Mouse (Mus musculus) heart, postnatal 0 days (tissue): Measurements from ENCODE around the gene Olfr338. TPM values are rescaled to one million over a fixed set of nuclear protein-coding genes. Genes with fewer than 3 reads are reported as not detected.
"Not testable (repeated sequence)": the region's sequence is repeated elsewhere in the genome, so short reads cannot be mapped to it uniquely, and the experiment has no call there.

Experiments
- ATAC-seq: fragments of 200-750 bp; cut with Nextera tagmentation; 2 replicates; pipeline ENCODE4 v1.8.0; 2017; ENCODE audit warnings: low read depth, moderate number of reproducible peaks, moderate library complexity; ENCODE audit not compliant: insufficient read depth
- DNase-seq: peaks from one replicate; pipeline ENCODE4 v3.0.0-alpha.2; 2016; ENCODE audit warnings: low spot score
- H3K27ac ChIP-seq: fragments of 300-500 bp; sonication (generic); 2 replicates; pipeline ENCODE4 v1.5.1; 2014; ENCODE audit warnings: low read depth, mild to moderate bottlenecking
- H3K27me3 ChIP-seq: fragments of 300-500 bp; sonication (generic); 2 replicates; pipeline ENCODE4 v1.6.1; 2014; ENCODE audit warnings: low read length, mixed read lengths; ENCODE audit not compliant: control insufficient read depth, insufficient read depth
- H3K36me3 ChIP-seq: fragments of 300-500 bp; sonication (generic); replicated peaks from 2 replicates; pipeline ENCODE4 v1.6.1; 2014; ENCODE audit warnings: low read length, mixed read lengths; ENCODE audit not compliant: control insufficient read depth, insufficient read depth
- H3K4me1 ChIP-seq: fragments of 300-500 bp; sonication (generic); 2 replicates; pipeline ENCODE4 v1.6.1; 2014; ENCODE audit warnings: antibody characterized with exemption; ENCODE audit not compliant: control insufficient read depth, insufficient read depth
- H3K4me2 ChIP-seq: fragments of 300-500 bp; sonication (generic); 2 replicates; pipeline ENCODE4 v1.6.1; 2014; ENCODE audit warnings: low read depth, mild to moderate bottlenecking, low read length, moderate library complexity
- H3K4me3 ChIP-seq: fragments of 300-500 bp; sonication (generic); 2 replicates; pipeline ENCODE4 v1.5.1; 2014; ENCODE audit warnings: low read depth, low read length
- H3K9ac ChIP-seq: fragments of 300-500 bp; sonication (generic); replicated peaks from 2 replicates; pipeline ENCODE4 v1.6.1; 2014; ENCODE audit warnings: low read depth, low read length, mixed read lengths
- H3K9me3 ChIP-seq: fragments of 300-500 bp; sonication (generic); replicated peaks from 2 replicates; pipeline ENCODE4 v1.6.1; 2016; ENCODE audit warnings: low read length; ENCODE audit not compliant: control insufficient read depth
- CTCF ChIP-seq: IDR thresholded peaks from 2 replicates; pipeline ENCODE4 v1.5.1; 2016; ENCODE audit warnings: antibody characterized with exemption, control low read depth, low read depth
- EP300 ChIP-seq: IDR thresholded peaks from 2 replicates; pipeline ENCODE4 v1.6.1; 2016; ENCODE audit warnings: antibody characterized with exemption, low read depth
- WGBS: fragments of 180-500 bp; shearing (Covaris S2); extraction: QIAGEN DNeasy Blood & Tissue Kit; methylation state at CpG from one replicate; pipeline ENCODE4 v1.1.7; 2014; 5-methylcytosine and 5-hydroxymethylcytosine counted together
- polyA plus RNA-seq: library from polyadenylated mRNA; unstranded; fragments of >200 nt; fragmentation: Nextera tagmentation; extraction: Ambion mirVana; gene quantifications from 2 replicates; pipeline ENCODE4 v1.2.1, GENCODE M21; 2015
- total RNA-seq: library from RNA; depleted of rRNA; stranded (reverse); fragments of >200 nt; gene quantifications from 2 replicates; pipeline ENCODE4 v1.2.3, GENCODE M21; 2014; ENCODE audit warnings: low replicate concordance; rRNA removed

Gene Olfr338
- not detected in 2 replicates for total RNA-seq
- not detected in 2 replicates for polyA plus RNA-seq

- no peak within 1 kb of the TSS for H3K4me2 ChIP-seq
- no peaks in the 10 kb centered on the region for H3K9me3 ChIP-seq
- DNase-seq: no peak
- no peaks in the 10 kb centered on the region for H3K4me1 ChIP-seq
- no peak within 1 kb of the TSS for H3K4me3 ChIP-seq
- TF ChIP-seq EP300 (no peak), CTCF (no peak)
- no peak within 1 kb of the TSS for H3K27ac ChIP-seq
- H3K36me3 ChIP-seq: no peaks in the 10 kb centered on the region
- ATAC-seq: no peak
- H3K9ac ChIP-seq: no peak within 1 kb of the TSS
- no peaks in the 10 kb centered on the region for H3K27me3 ChIP-seq
These were observed at the start of gene Olfr338 for GRCm38 (mm10) chr2:36373219-36373618. TSS of gene Olfr338 (plus strand) at chr2:36373519.

- H3K27me3 ChIP-seq, ATAC-seq, DNase-seq, H3K4me2 ChIP-seq, H3K27ac ChIP-seq, H3K4me1 ChIP-seq, H3K4me3 ChIP-seq, H3K9ac ChIP-seq, H3K9me3 ChIP-seq, H3K36me3 ChIP-seq: not testable (repeated sequence)
- 72% methylated on average over 3 of the region's 3 CpGs for WGBS
These were observed 41.9 kb downstream of the Olfr338 start for GRCm38 (mm10) chr2:36415174-36415573.

- WGBS: 85% methylated on average over 7 of the region's 7 CpGs
These were observed 42.3 kb downstream of the Olfr338 start for GRCm38 (mm10) chr2:36415591-36415990.

GRCm38 (mm10) chr2:36418647-36419046 lies 45.3 kb downstream of the Olfr338 start, which contains the start of gene Olfr339:
TSS of gene Olfr339 (plus strand) at chr2:36418947.
- Histone ChIP-seq H3K27ac (no peak within 1 kb of the TSS), H3K9me3 (no peaks in the 10 kb centered on the region), H3K4me3 (no peak within 1 kb of the TSS), H3K9ac (no peak within 1 kb of the TSS), H3K4me2 (no peak within 1 kb of the TSS), H3K27me3 (no peaks in the 10 kb centered on the region), H3K4me1 (no peaks in the 10 kb centered on the region), H3K36me3 (no peaks in the 10 kb centered on the region)
- ATAC-seq (no peak), DNase-seq (no peak)
- 62% methylated on average over 3 of the region's 3 CpGs for WGBS
- TF ChIP-seq EP300: no peak
- TF ChIP-seq CTCF: no peak

More at GRCm38 (mm10) chr2:36415591-36415990, 42.3 kb downstream of the Olfr338 start:
- not testable (repeated sequence) for H3K9ac ChIP-seq, H3K4me2 ChIP-seq, H3K4me1 ChIP-seq, H3K36me3 ChIP-seq, H3K4me3 ChIP-seq, H3K27me3 ChIP-seq, ATAC-seq, H3K9me3 ChIP-seq, DNase-seq, H3K27ac ChIP-seq

Other genes with a start within 250 kb of the Olfr338 start
- 22.5 and 38.5 TPM in 2 replicates for gene Mrrf, start 237.1 kb upstream of the Olfr338 start, total RNA-seq
- gene Mrrf, start 237.1 kb upstream of the Olfr338 start, polyA plus RNA-seq: 29.7 and 37.0 TPM in 2 replicates
- 54.6 and 60.5 TPM in 2 replicates for gene Rbm18, start 236.7 kb upstream of the Olfr338 start, total RNA-seq
- 53.4 and 54.2 TPM in 2 replicates for gene Rbm18, start 236.7 kb upstream of the Olfr338 start, polyA plus RNA-seq
- gene Ptgs1, start 143.1 kb upstream of the Olfr338 start, total RNA-seq: 49.7 and 55.9 TPM in 2 replicates
- gene Ptgs1, start 143.1 kb upstream of the Olfr338 start, polyA plus RNA-seq: 21.6 and 21.9 TPM in 2 replicates
- gene Olfr339, start 45.4 kb downstream of the Olfr338 start, total RNA-seq: not detected in 2 replicates
- not detected in 2 replicates for gene Olfr339, start 45.4 kb downstream of the Olfr338 start, polyA plus RNA-seq
- not detected in 2 replicates for gene Olfr340, start 79.1 kb downstream of the Olfr338 start, total RNA-seq
- gene Olfr340, start 79.1 kb downstream of the Olfr338 start, polyA plus RNA-seq: not detected in 2 replicates
- gene Olfr341, start 108.9 kb downstream of the Olfr338 start, total RNA-seq: not detected in 2 replicates
- not detected in 2 replicates for gene Olfr341, start 108.9 kb downstream of the Olfr338 start, polyA plus RNA-seq
- gene Olfr342, start 151.5 kb downstream of the Olfr338 start, total RNA-seq: not detected in 2 replicates
- not detected in 2 replicates for gene Olfr342, start 151.5 kb downstream of the Olfr338 start, polyA plus RNA-seq
- gene Olfr344, start 193.1 kb downstream of the Olfr338 start, total RNA-seq: not detected in 2 replicates
- gene Olfr344, start 193.1 kb downstream of the Olfr338 start, polyA plus RNA-seq: not detected in 2 replicates